Mouse (Mus musculus) ES-Bruce4 (cell line): ENCODE data around the gene Rhbdf2. TPM values are rescaled to one million over a fixed set of nuclear protein-coding genes. Genes with fewer than 3 reads are reported as not detected.

Source experiments
- H3K27ac ChIP-seq: 2 replicates; pipeline ENCODE4 v1.5.1; 2012; ENCODE audit warnings: low read length, inconsistent platforms; ENCODE audit not compliant: insufficient read depth
- H3K27me3 ChIP-seq: 2 replicates; pipeline ENCODE4 v1.6.1; 2012; ENCODE audit warnings: mild to moderate bottlenecking, low read length, inconsistent platforms; ENCODE audit not compliant: control insufficient read depth, poor library complexity, insufficient read depth, severe bottlenecking
- H3K36me3 ChIP-seq: 2 replicates; pipeline ENCODE4 v1.6.1; 2012; ENCODE audit warnings: inconsistent platforms, mild to moderate bottlenecking, low read length, moderate library complexity; ENCODE audit not compliant: control insufficient read depth, poor library complexity, insufficient read depth, severe bottlenecking
- H3K4me1 ChIP-seq: one replicate; pipeline ENCODE4 v1.8.1; 2011; ENCODE audit warnings: low read length; ENCODE audit not compliant: control insufficient read depth, insufficient read depth
- H3K4me3 ChIP-seq: 2 replicates; pipeline ENCODE4 v1.5.1; 2011; ENCODE audit warnings: low read depth, mild to moderate bottlenecking, low read length
- H3K9ac ChIP-seq: 2 replicates; pipeline ENCODE4 v1.6.1; 2012; ENCODE audit warnings: low read depth, mild to moderate bottlenecking, inconsistent platforms; ENCODE audit not compliant: poor library complexity, severe bottlenecking
- H3K9me3 ChIP-seq: replicated peaks from 2 replicates; pipeline ENCODE4 v1.6.1; 2012; ENCODE audit warnings: mild to moderate bottlenecking, low read length, inconsistent platforms; ENCODE audit not compliant: control insufficient read depth, poor library complexity, insufficient read depth, severe bottlenecking
- CTCF ChIP-seq: IDR thresholded peaks from one replicate; pipeline ENCODE4 v1.8.1; 2011; ENCODE audit warnings: low read depth, low read length
- EP300 ChIP-seq: IDR thresholded peaks from 2 replicates; pipeline ENCODE4 v1.6.1; 2011; ENCODE audit warnings: low read depth, low read length; ENCODE audit not compliant: insufficient read depth
- POLR2A ChIP-seq: IDR thresholded peaks from one replicate; pipeline ENCODE4 v1.8.1; 2011; ENCODE audit warnings: low read length; ENCODE audit not compliant: insufficient read depth
- polyA plus RNA-seq: library from polyadenylated mRNA; stranded (reverse); fragments of >200 nt; gene quantifications from 2 replicates; pipeline ENCODE4 v1.2.4, GENCODE M21; 2011; ENCODE audit warnings: low read depth; ENCODE audit not compliant: missing spikeins, insufficient read depth, insufficient read length

The Rhbdf2 gene
- polyA plus RNA-seq, 1 experiment = 36.5 TPM

GRCm38 (mm10) chr11:116650811-116651210 is 24.0 kb upstream of the Rhbdf2 start:
- Histone ChIP-seq H3K4me1 (no peaks in the 10 kb centered on the region), H3K27ac (no peak overlapping the region), H3K27me3 (no peaks in the 10 kb centered on the region), H3K9ac (no peak overlapping the region), H3K36me3 (no peaks in the 10 kb centered on the region), H3K9me3 (no peaks in the 10 kb centered on the region), H3K4me3 (no peak overlapping the region)
- TF ChIP-seq EP300 = no peak

GRCm38 (mm10) chr11:116649711-116650337 is 23.0 kb upstream of the Rhbdf2 start:
- Histone ChIP-seq H3K9me3 (no peaks in the 10 kb centered on the region), H3K4me1 (no peaks in the 10 kb centered on the region), H3K27me3 (no peaks in the 10 kb centered on the region), H3K4me3 (no peak overlapping the region), H3K36me3 (no peaks in the 10 kb centered on the region), H3K9ac (no peak overlapping the region), H3K27ac (no peak overlapping the region)
- no peak for TF ChIP-seq EP300

- TF ChIP-seq POLR2A (no peak), EP300 (no peak)
- no peak overlapping the region for H3K27ac ChIP-seq
- H3K9me3 ChIP-seq = no peaks in the 10 kb centered on the region
- no peaks in the 10 kb centered on the region for H3K4me1 ChIP-seq
- H3K4me3 ChIP-seq = no peak overlapping the region
- no peaks in the 10 kb centered on the region for H3K36me3 ChIP-seq
- H3K9ac ChIP-seq = no peak overlapping the region
- no peaks in the 10 kb centered on the region for H3K27me3 ChIP-seq
Observed at GRCm38 (mm10) chr11:116648976-116649375, 22.2 kb upstream of the Rhbdf2 start.

- no peaks in the 10 kb centered on the region for H3K4me1 ChIP-seq
- TF ChIP-seq EP300 (no peak), CTCF (no peak), POLR2A (no peak)
- H3K9me3 ChIP-seq = no peaks in the 10 kb centered on the region
- H3K36me3 ChIP-seq = no peaks in the 10 kb centered on the region
- H3K27me3 ChIP-seq = no peaks in the 10 kb centered on the region
- H3K27ac ChIP-seq = no peak overlapping the region
- no peak overlapping the region for H3K4me3 ChIP-seq
- no peak overlapping the region for H3K9ac ChIP-seq
Observed at GRCm38 (mm10) chr11:116648213-116648921, 21.5 kb upstream of the Rhbdf2 start.

GRCm38 (mm10) chr11:116647340-116647991 is 20.6 kb upstream of the Rhbdf2 start:
- Histone ChIP-seq H3K36me3 (no peaks in the 10 kb centered on the region), H3K9ac (no peak overlapping the region), H3K27ac (no peak overlapping the region), H3K4me1 (no peaks in the 10 kb centered on the region), H3K4me3 (no peak overlapping the region), H3K27me3 (no peaks in the 10 kb centered on the region), H3K9me3 (no peaks in the 10 kb centered on the region)
- TF ChIP-seq CTCF (no peak), EP300 (no peak), POLR2A (no peak)

- no peaks in the 10 kb centered on the region for H3K4me1 ChIP-seq
- H3K9me3 ChIP-seq = no peaks in the 10 kb centered on the region
- H3K36me3 ChIP-seq = no peaks in the 10 kb centered on the region
- no peak overlapping the region for H3K4me3 ChIP-seq
- H3K27ac ChIP-seq = no peak overlapping the region
- no peak overlapping the region for H3K9ac ChIP-seq
- no peaks in the 10 kb centered on the region for H3K27me3 ChIP-seq
- TF ChIP-seq POLR2A = no peak
- TF ChIP-seq EP300 = no peak
Observed at GRCm38 (mm10) chr11:116646771-116647170, 20.0 kb upstream of the Rhbdf2 start.
